Comparison of ENCODE assay signal across 22 mouse cellular contexts in the genomic region with DNA sequence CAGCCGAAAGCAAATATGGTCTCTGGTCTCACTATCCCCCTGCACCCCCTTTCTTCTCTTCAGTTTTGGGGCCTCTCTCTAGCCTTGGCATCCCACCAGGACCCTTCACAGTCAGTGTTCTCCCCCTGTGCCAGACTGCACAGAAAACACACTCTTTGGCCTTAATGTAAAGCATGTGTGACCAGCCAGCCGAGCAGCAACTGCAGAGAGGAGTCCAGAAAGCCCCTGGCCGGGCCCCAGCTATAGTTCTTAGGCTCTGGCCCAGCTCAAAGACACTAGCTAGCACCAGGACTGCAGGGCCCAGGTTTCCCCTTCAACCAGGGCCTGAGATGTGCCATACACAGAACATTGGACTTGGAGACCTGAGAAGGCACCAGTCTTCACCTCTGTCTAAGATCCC.
DNase-seq lines count a peak whose midpoint lies in the region; ATAC-seq lines count a peak whose summit lies in the region.
"Had no signal": no experiment of that assay in that cellular context is flagged by ENCODE, and none has a peak within 500 bp of the region (broad histone marks: within the 10 kb centered on the region; RNA-seq: fewer than 3 reads in every experiment).

No protein-coding gene starts in this region.

- no peaks in the 10 kb centered on the region for H3K9me3 ChIP-seq in midbrain, embryonic 10.5 days (replicated peaks)
- H3K9me3 ChIP-seq in midbrain, embryonic 13.5 days = no peaks in the 10 kb centered on the region
- no peaks in the 10 kb centered on the region for H3K9me3 ChIP-seq in embryonic facial prominence, embryonic 11.5 days (replicated peaks; ENCODE audit: control insufficient read depth, low read length)
- no peaks in the 10 kb centered on the region for H3K9me3 ChIP-seq in limb, embryonic 10.5 days (replicated peaks)
- H3K9me3 ChIP-seq: embryonic facial prominence, embryonic 12.5 days; forebrain, embryonic 12.5 days; heart, embryonic 13.5 days; intestine, embryonic 15.5 days had no signal

- no peak for ATAC-seq in midbrain, embryonic 13.5 days
- no peak for ATAC-seq in embryonic facial prominence, embryonic 11.5 days (replicated peaks; ENCODE audit: insufficient number of reproducible peaks, low FRiP score, low TSS enrichment, low read depth)
- no peak for ATAC-seq in erythroid progenitor cell, adult 5-6 weeks (replicated peaks; ENCODE audit: low FRiP score, poor library complexity, severe bottlenecking)
- ATAC-seq: forebrain, postnatal 0 days; intestine, embryonic 15.5 days had no signal

- 89% methylated on average over 3 of the region's 3 CpGs for WGBS in midbrain, embryonic 10.5 days
- 80% methylated on average over 3 of the region's 3 CpGs for WGBS in midbrain, embryonic 13.5 days
- 83% methylated on average over 3 of the region's 3 CpGs for WGBS in embryonic facial prominence, embryonic 11.5 days
- 73% methylated on average over 3 of the region's 3 CpGs for WGBS in limb, embryonic 10.5 days

- H3K4me3 ChIP-seq in midbrain, embryonic 10.5 days = no peak overlapping the region
- H3K4me3 ChIP-seq in midbrain, embryonic 13.5 days (replicated peaks) = no peak overlapping the region
- H3K4me3 ChIP-seq in embryonic facial prominence, embryonic 11.5 days (ENCODE audit: low read depth, low read length) = no peak overlapping the region
- H3K4me3 ChIP-seq in limb, embryonic 10.5 days = no peak overlapping the region
- H3K4me3 ChIP-seq: embryonic facial prominence, embryonic 12.5 days; erythroblast, embryonic 14.5 days; forebrain, embryonic 12.5 days; gastrocnemius, adult 2 months; heart, embryonic 13.5 days; intestine, embryonic 15.5 days had no signal

- no peak overlapping the region for H3K4me2 ChIP-seq in midbrain, embryonic 13.5 days (replicated peaks)
- H3K4me2 ChIP-seq in embryonic facial prominence, embryonic 11.5 days (ENCODE audit: low read depth, low read length) = no peak overlapping the region
- H3K4me2 ChIP-seq: embryonic facial prominence, embryonic 12.5 days; forebrain, embryonic 12.5 days; heart, embryonic 13.5 days; hindbrain, embryonic 14.5 days; intestine, embryonic 15.5 days had no signal

- no peaks in the 10 kb centered on the region for H3K36me3 ChIP-seq in midbrain, embryonic 10.5 days
- no peaks in the 10 kb centered on the region for H3K36me3 ChIP-seq in midbrain, embryonic 13.5 days
- no peaks in the 10 kb centered on the region for H3K36me3 ChIP-seq in embryonic facial prominence, embryonic 11.5 days (replicated peaks; ENCODE audit: control insufficient read depth, insufficient read depth, low read depth, low read length)
- no peaks in the 10 kb centered on the region for H3K36me3 ChIP-seq in limb, embryonic 10.5 days
- H3K36me3 ChIP-seq: embryonic facial prominence, embryonic 12.5 days; forebrain, embryonic 12.5 days; heart, embryonic 13.5 days; intestine, embryonic 15.5 days had no signal

- intact Hi-C loops in heart, postnatal 36 days (cut with DNase I) = no loop called here

- no peaks in the 10 kb centered on the region for H3K27me3 ChIP-seq in midbrain, embryonic 10.5 days (ENCODE audit: low read depth, poor library complexity, severe bottlenecking)
- H3K27me3 ChIP-seq in midbrain, embryonic 13.5 days = no peaks in the 10 kb centered on the region
- H3K27me3 ChIP-seq in embryonic facial prominence, embryonic 11.5 days (ENCODE audit: control insufficient read depth, insufficient read depth, low read length) = no peaks in the 10 kb centered on the region
- no peaks in the 10 kb centered on the region for H3K27me3 ChIP-seq in limb, embryonic 10.5 days (ENCODE audit: low read depth, poor library complexity, severe bottlenecking)
- H3K27me3 ChIP-seq: embryonic facial prominence, embryonic 12.5 days; forebrain, embryonic 12.5 days; heart, embryonic 13.5 days; intestine, embryonic 15.5 days had no signal

- no peak for DNase-seq in midbrain, embryonic 10.5 days (ENCODE audit: low spot score)
- DNase-seq in embryonic facial prominence, embryonic 11.5 days (ENCODE audit: low spot score) = peak; percentile 6
- no peak for DNase-seq in limb, embryonic 10.5 days (ENCODE audit: low spot score)
- no peak for DNase-seq in heart, postnatal 36 days
- no peak for DNase-seq in right cerebral cortex, postnatal 36 days (ENCODE audit: low spot score in 2 of 2)
- DNase-seq: adrenal gland, postnatal 36 days; cerebellum, adult 2 months; cerebellum, postnatal 10 days; forebrain, postnatal 0 days; gastrocnemius, adult 2 months; gastrocnemius, postnatal 36 days; heart, adult 11 months; heart, postnatal 4 days; kidney, adult 18-20 months had no signal

- H3K27ac ChIP-seq in midbrain, embryonic 10.5 days (replicated peaks) = peak overlapping the region; percentile 9; the same call in 1 of the 2 replicates
- no peak overlapping the region for H3K27ac ChIP-seq in midbrain, embryonic 13.5 days
- no peak overlapping the region for H3K27ac ChIP-seq in embryonic facial prominence, embryonic 11.5 days (replicated peaks; ENCODE audit: low read depth, low read length)
- peak overlapping the region; percentile 63 for H3K27ac ChIP-seq in limb, embryonic 10.5 days
- H3K27ac ChIP-seq: embryonic facial prominence, embryonic 12.5 days; forebrain, embryonic 12.5 days; gastrocnemius, adult 2 months; heart, embryonic 13.5 days; hindbrain, embryonic 14.5 days; intestine, embryonic 15.5 days had no signal

- peaks cover 6% of the 10 kb centered on the region for H3K4me1 ChIP-seq in midbrain, embryonic 10.5 days
- no peaks in the 10 kb centered on the region for H3K4me1 ChIP-seq in midbrain, embryonic 13.5 days (replicated peaks)
- no peaks in the 10 kb centered on the region for H3K4me1 ChIP-seq in embryonic facial prominence, embryonic 11.5 days (ENCODE audit: control insufficient read depth, insufficient read depth, low read length)
- H3K4me1 ChIP-seq in limb, embryonic 10.5 days = peaks cover 34% of the 10 kb centered on the region
- H3K4me1 ChIP-seq: embryonic facial prominence, embryonic 12.5 days; heart, embryonic 13.5 days had no signal

- H3K9ac ChIP-seq in midbrain, embryonic 13.5 days (replicated peaks) = no peak overlapping the region
- H3K9ac ChIP-seq in embryonic facial prominence, embryonic 11.5 days (replicated peaks; ENCODE audit: low read length) = no peak overlapping the region
- H3K9ac ChIP-seq: embryonic facial prominence, embryonic 12.5 days; forebrain, embryonic 12.5 days; forebrain, postnatal 0 days; heart, embryonic 13.5 days; hindbrain, embryonic 14.5 days; intestine, embryonic 15.5 days had no signal

Comparison
In these comparisons a context has a peak if more than half of its experiments do, and no peak if none do; other contexts are left out.
1. H3K27ac ChIP-seq: peak in midbrain, embryonic 10.5 days (single experiment) and limb, embryonic 10.5 days (single experiment); none in midbrain, embryonic 13.5 days (single experiment) and embryonic facial prominence, embryonic 11.5 days (single experiment).